Mouse (Mus musculus): ENCODE data around the gene Lmx1b. TPM values are rescaled to one million over a fixed set of nuclear protein-coding genes. Genes with fewer than 3 reads are reported as not detected.

The Lmx1b gene
- polyA plus RNA-seq, 1 experiment from 2014 or later, result 5.0 TPM

DNA sequence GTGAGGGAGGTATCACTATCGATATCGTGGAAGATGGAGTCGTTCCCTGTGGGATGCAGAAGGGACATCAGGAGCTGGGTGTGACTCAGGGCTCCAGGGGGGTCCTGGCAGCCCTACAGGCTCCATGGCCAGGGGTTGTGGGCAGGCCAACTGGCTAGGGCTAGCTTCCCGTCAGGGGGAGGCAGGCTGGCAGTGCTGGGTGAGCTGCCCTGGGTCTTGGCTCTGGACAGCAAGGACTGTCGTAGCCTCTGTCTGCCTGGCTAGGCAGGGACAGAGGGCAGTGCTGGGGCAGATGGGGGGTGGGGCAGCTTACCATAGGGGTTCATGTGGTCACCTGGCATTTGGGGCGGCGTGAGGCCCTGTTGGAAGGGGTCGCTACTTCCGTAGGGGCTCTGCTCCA, 75.6 kb downstream of the Lmx1b start:
- WGBS, result 85% methylated on average over 9 of the region's 9 CpGs
- no peak overlapping the region for H3K4me2 ChIP-seq (replicated peaks; ENCODE audit: low read depth, low read length)
- no peak overlapping the region for H3K9ac ChIP-seq (ENCODE audit: low read depth, low read length)
- H3K36me3 ChIP-seq (ENCODE audit: control insufficient read depth, insufficient read depth, low read length), result no peaks in the 10 kb centered on the region
- H3K27ac ChIP-seq (ENCODE audit: low read depth, low read length), result no peak overlapping the region
- peaks cover 5% of the 10 kb centered on the region; the same call in 1 of the 2 replicates for H3K27me3 ChIP-seq (ENCODE audit: control insufficient read depth, insufficient read depth, low read length)
- H3K4me1 ChIP-seq (replicated peaks; ENCODE audit: control insufficient read depth, insufficient read depth, low read length), result no peaks in the 10 kb centered on the region
- no peak overlapping the region for H3K4me3 ChIP-seq (ENCODE audit: low read depth, low read length)
- ATAC-seq (ENCODE audit: low FRiP score) (no peak), DNase-seq (ENCODE audit: low spot score) (no peak)
- H3K9me3 ChIP-seq (ENCODE audit: control insufficient read depth, low read length), result no peaks in the 10 kb centered on the region

DNA sequence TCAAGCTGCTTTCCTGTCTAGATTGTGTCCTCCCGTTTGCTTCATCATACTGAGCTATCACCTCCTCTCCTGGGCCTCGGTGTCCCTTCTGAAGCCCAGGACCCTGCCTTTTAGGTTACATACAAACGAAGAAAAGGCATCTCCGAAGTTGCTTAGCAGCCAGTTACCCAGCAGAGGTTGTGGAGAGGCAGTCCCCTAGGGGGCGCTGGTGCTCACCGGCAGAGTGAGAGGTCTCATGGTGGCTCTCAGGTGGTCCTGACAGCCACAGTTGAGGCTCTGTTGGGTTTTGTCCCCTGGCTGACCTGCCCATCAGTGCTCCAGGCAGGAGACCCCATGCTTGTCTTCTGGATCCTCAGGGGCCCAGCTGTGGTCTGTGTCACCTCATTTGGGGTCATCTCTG, 80.6 kb downstream of the Lmx1b start:
- no peaks in the 10 kb centered on the region; the same call in 1 of the 2 replicates for H3K27me3 ChIP-seq (ENCODE audit: control insufficient read depth, insufficient read depth, low read length)
- peak; percentile 16; the same call in 1 of the 2 replicates for ATAC-seq (ENCODE audit: low FRiP score)

DNA sequence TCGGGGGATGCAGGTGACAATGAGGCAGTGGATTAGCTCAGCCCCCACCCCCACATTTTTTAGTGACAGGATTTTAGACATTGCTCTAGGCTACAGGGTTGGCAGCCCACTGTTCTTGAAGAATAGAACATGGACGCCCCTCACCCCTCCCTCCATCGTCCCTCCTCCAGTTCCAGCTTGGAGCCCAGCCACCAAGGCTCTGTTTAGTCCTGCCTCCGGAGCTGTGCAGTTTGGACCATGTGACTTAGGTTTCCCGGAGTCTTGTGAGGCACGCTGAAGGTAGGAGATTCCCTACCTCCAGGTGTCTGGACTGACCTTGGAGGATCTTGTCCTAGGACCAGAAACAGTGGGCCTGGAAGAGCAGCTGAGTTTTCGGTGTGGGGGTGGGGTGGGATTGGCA, 81.0 kb downstream of the Lmx1b start:
- DNase-seq (ENCODE audit: low spot score) (no peak), ATAC-seq (ENCODE audit: low FRiP score) (no peak; the same call in 1 of the 2 replicates)
- no peaks in the 10 kb centered on the region for H3K36me3 ChIP-seq (ENCODE audit: control insufficient read depth, insufficient read depth, low read length)
- no peaks in the 10 kb centered on the region for H3K9me3 ChIP-seq (ENCODE audit: control insufficient read depth, low read length)
- no peak overlapping the region for H3K9ac ChIP-seq (ENCODE audit: low read depth, low read length)
- no peak overlapping the region for H3K4me2 ChIP-seq (replicated peaks; ENCODE audit: low read depth, low read length)
- H3K4me1 ChIP-seq (replicated peaks; ENCODE audit: control insufficient read depth, insufficient read depth, low read length), result 0 out of 2 replicates have a peak, but pooled peaks cover 2% of the 10 kb centered on the region
- H3K27me3 ChIP-seq (ENCODE audit: control insufficient read depth, insufficient read depth, low read length), result no peaks in the 10 kb centered on the region; the same call in 1 of the 2 replicates
- H3K27ac ChIP-seq (ENCODE audit: low read depth, low read length), result no peak overlapping the region
- 42% methylated on average over 7 of the region's 7 CpGs for WGBS
- H3K4me3 ChIP-seq (ENCODE audit: low read depth, low read length), result no peak overlapping the region

More for the DNA sequence above, 80.6 kb downstream of the Lmx1b start:
- no peak overlapping the region for H3K27ac ChIP-seq (ENCODE audit: low read depth, low read length)
- no peaks in the 10 kb centered on the region for H3K9me3 ChIP-seq (ENCODE audit: control insufficient read depth, low read length)
- H3K4me2 ChIP-seq (replicated peaks; ENCODE audit: low read depth, low read length), result no peak overlapping the region
- DNase-seq (ENCODE audit: low spot score), result peak; percentile 80
- H3K9ac ChIP-seq (ENCODE audit: low read depth, low read length), result no peak overlapping the region
- 0 out of 2 replicates have a peak, but pooled peaks cover 2% of the 10 kb centered on the region for H3K4me1 ChIP-seq (replicated peaks; ENCODE audit: control insufficient read depth, insufficient read depth, low read length)
- H3K4me3 ChIP-seq (ENCODE audit: low read depth, low read length), result no peak overlapping the region
- 7% methylated on average over 6 of the region's 6 CpGs for WGBS
- no peaks in the 10 kb centered on the region for H3K36me3 ChIP-seq (ENCODE audit: control insufficient read depth, insufficient read depth, low read length)

DNA sequence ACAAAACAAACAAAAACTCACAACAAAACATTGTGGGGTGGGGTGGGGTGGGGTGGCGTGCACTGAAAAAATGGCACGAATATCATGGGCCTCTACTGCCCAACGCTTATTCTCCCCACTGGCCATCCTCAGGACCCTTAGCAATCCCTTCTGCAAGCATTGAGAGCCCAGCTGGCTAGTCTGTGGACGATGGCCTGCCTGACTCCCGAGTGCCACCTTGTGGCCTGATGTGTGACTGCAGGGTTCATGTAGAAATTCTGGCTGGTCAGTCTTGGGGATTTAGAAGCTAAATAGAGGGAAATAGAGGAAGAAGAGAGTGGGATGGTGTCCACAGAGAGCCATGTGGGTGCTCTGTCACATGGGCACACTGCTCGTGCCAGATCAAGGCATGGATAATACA, 82.1 kb downstream of the Lmx1b start:
- 0 out of 2 replicates have a peak, but pooled peaks cover 2% of the 10 kb centered on the region for H3K4me1 ChIP-seq (replicated peaks; ENCODE audit: control insufficient read depth, insufficient read depth, low read length)
- H3K27ac ChIP-seq (ENCODE audit: low read depth, low read length), result no peak overlapping the region
- H3K4me3 ChIP-seq (ENCODE audit: low read depth, low read length), result no peak overlapping the region
- H3K9me3 ChIP-seq (ENCODE audit: control insufficient read depth, low read length), result no peaks in the 10 kb centered on the region
- no peak overlapping the region for H3K9ac ChIP-seq (ENCODE audit: low read depth, low read length)
- no peaks in the 10 kb centered on the region; the same call in 1 of the 2 replicates for H3K27me3 ChIP-seq (ENCODE audit: control insufficient read depth, insufficient read depth, low read length)
- DNase-seq (ENCODE audit: low spot score) (peak; percentile 88), ATAC-seq (ENCODE audit: low FRiP score) (0 out of 2 replicates have a peak, but pooled peaks have one; percentile 29)
- no peaks in the 10 kb centered on the region for H3K36me3 ChIP-seq (ENCODE audit: control insufficient read depth, insufficient read depth, low read length)
- 11% methylated on average over 6 of the region's 6 CpGs for WGBS
- no peak overlapping the region for H3K4me2 ChIP-seq (replicated peaks; ENCODE audit: low read depth, low read length)

DNA sequence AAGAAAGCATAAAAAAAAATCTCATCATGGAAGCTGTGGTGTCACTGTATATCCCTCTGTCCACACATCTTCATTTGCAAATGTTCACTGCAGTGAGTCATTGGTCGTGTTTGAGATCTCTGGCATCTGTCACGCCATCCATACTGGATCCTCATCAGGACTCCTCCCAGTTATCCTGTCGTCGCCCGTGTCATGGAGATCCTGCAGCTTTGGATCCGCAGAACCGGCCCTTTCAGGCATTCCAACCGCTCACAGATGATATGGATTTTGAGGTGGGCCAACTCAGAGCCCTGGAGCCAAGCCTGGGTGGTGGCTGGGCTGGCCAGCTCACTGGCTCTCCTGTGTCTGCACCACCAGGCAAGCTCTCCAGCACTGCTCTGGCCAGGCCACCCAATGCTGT, 84.7 kb downstream of the Lmx1b start:
- Histone ChIP-seq H3K4me2 (replicated peaks; ENCODE audit: low read depth, low read length) (no peak overlapping the region), H3K27ac (ENCODE audit: low read depth, low read length) (no peak overlapping the region), H3K4me1 (replicated peaks; ENCODE audit: control insufficient read depth, insufficient read depth, low read length) (0 out of 2 replicates have a peak, but pooled peaks cover 2% of the 10 kb centered on the region), H3K9me3 (ENCODE audit: control insufficient read depth, low read length) (no peaks in the 10 kb centered on the region), H3K4me3 (ENCODE audit: low read depth, low read length) (no peak overlapping the region), H3K36me3 (ENCODE audit: control insufficient read depth, insufficient read depth, low read length) (no peaks in the 10 kb centered on the region), H3K27me3 (ENCODE audit: control insufficient read depth, insufficient read depth, low read length) (no peaks in the 10 kb centered on the region; the same call in 1 of the 2 replicates), H3K9ac (ENCODE audit: low read depth, low read length) (no peak overlapping the region)
- 76% methylated on average over 8 of the region's 8 CpGs for WGBS
- DNase-seq (ENCODE audit: low spot score), result no peak
- no peak for ATAC-seq (ENCODE audit: low FRiP score)

DNA sequence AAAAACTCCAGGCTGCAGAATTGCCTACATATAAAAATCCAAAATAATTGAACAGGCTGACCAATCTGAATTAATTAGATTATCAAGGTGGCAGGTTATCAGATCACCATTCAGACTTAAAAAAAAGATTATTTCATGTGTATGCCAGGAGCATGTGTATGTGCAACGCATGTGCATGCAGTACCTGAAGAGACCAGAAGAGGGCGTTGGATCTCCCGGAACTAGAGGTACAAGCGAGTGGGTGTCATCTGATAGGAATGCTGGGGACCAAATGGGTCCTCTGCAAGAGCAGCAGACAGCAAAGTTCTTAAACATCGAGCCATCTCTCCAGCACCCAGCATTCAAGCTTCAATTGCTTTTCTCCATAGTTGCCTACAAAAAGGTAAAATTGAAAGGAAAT, 87.6 kb downstream of the Lmx1b start:
- Histone ChIP-seq H3K9me3 (ENCODE audit: control insufficient read depth, low read length) (no peaks in the 10 kb centered on the region), H3K4me1 (replicated peaks; ENCODE audit: control insufficient read depth, insufficient read depth, low read length) (no peaks in the 10 kb centered on the region), H3K36me3 (ENCODE audit: control insufficient read depth, insufficient read depth, low read length) (no peaks in the 10 kb centered on the region), H3K27me3 (ENCODE audit: control insufficient read depth, insufficient read depth, low read length) (no peaks in the 10 kb centered on the region), H3K4me2 (replicated peaks; ENCODE audit: low read depth, low read length) (no peak overlapping the region), H3K4me3 (ENCODE audit: low read depth, low read length) (no peak overlapping the region), H3K27ac (ENCODE audit: low read depth, low read length) (no peak overlapping the region), H3K9ac (ENCODE audit: low read depth, low read length) (no peak overlapping the region)
- 64% methylated on average over 5 of the region's 5 CpGs for WGBS
- no peak for ATAC-seq (ENCODE audit: low FRiP score)
- DNase-seq (ENCODE audit: low spot score), result no peak

DNA sequence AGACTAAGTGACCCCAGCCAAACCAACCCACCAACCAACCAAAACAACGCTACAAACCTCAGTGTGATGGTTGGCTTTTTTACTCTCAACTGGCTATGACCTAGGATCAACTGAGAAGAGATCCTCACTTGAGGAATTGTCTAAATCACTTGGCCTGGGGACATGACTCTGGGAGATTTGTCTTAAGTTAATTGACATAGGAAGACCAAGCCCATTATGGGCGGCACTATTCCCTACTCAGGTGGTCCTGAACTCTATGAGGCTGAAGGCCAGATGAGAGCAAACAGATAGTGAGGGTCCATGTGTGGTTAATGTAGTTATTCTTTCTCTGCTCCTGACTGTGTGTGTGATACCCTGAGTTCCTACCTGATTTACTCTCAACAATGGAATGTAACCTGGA, 92.7 kb downstream of the Lmx1b start:
- Histone ChIP-seq H3K9me3 (ENCODE audit: control insufficient read depth, low read length) (no peaks in the 10 kb centered on the region), H3K27me3 (ENCODE audit: control insufficient read depth, insufficient read depth, low read length) (peaks cover 22% of the 10 kb centered on the region)
- WGBS, result 97% methylated on average over 2 of the region's 2 CpGs

DNA sequence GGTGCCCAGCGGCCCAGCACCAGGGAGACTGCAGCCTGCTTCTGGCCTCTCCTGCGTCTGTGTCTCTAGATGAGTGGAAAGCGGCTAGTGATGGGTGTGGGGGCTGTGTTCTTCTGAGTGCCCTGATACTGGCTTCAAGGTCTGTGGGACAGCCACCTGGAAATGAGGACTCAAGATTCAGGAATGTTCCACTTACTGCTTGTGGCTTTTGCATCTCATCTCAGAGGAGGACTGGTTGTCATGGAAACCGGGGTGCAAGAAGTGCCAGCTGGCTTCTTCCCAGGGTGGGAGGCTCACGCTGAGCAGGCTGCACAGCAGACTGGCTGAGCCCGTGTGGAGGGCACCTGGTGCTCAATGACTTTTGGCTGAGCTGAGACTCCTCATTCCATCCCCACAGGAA, 93.4 kb downstream of the Lmx1b start:
- peak; percentile 69 for DNase-seq (ENCODE audit: low spot score)
- 25% methylated on average over 6 of the region's 6 CpGs for WGBS
- Histone ChIP-seq H3K4me1 (replicated peaks; ENCODE audit: control insufficient read depth, insufficient read depth, low read length) (peaks cover 10% of the 10 kb centered on the region), H3K27me3 (ENCODE audit: control insufficient read depth, insufficient read depth, low read length) (peaks cover 22% of the 10 kb centered on the region), H3K9ac (ENCODE audit: low read depth, low read length) (no peak overlapping the region), H3K4me2 (replicated peaks; ENCODE audit: low read depth, low read length) (no peak overlapping the region), H3K9me3 (ENCODE audit: control insufficient read depth, low read length) (no peaks in the 10 kb centered on the region), H3K4me3 (ENCODE audit: low read depth, low read length) (no peak overlapping the region), H3K36me3 (ENCODE audit: control insufficient read depth, insufficient read depth, low read length) (no peaks in the 10 kb centered on the region), H3K27ac (ENCODE audit: low read depth, low read length) (no peak overlapping the region)
- ATAC-seq (ENCODE audit: low FRiP score), result no peak

More for the DNA sequence above, 92.7 kb downstream of the Lmx1b start:
- no peak overlapping the region for H3K4me3 ChIP-seq (ENCODE audit: low read depth, low read length)
- no peak for DNase-seq (ENCODE audit: low spot score)
- peaks cover 10% of the 10 kb centered on the region for H3K4me1 ChIP-seq (replicated peaks; ENCODE audit: control insufficient read depth, insufficient read depth, low read length)
- H3K36me3 ChIP-seq (ENCODE audit: control insufficient read depth, insufficient read depth, low read length), result no peaks in the 10 kb centered on the region
- H3K4me2 ChIP-seq (replicated peaks; ENCODE audit: low read depth, low read length), result no peak overlapping the region
- no peak overlapping the region for H3K9ac ChIP-seq (ENCODE audit: low read depth, low read length)
- H3K27ac ChIP-seq (ENCODE audit: low read depth, low read length), result no peak overlapping the region
- no peak for ATAC-seq (ENCODE audit: low FRiP score)

DNA sequence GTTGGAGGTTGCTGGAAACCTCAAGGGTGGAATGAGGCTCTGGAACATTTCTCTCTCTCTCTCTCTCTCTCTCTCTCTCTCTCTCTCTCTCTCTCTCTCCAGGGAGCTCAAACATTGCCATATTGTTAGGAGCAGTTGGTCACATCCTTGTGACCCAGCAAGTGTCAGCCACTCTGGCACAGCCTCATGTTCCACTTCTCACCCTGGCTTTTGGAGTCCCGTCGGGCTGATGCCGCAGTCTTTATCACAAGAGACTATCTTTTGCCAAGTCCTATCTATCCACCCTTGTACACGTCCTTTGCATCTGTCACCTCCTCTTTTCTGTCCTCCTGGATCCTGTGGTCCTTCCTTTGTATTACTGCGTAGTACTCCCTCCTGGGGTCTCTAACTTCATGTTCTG, 94.3 kb downstream of the Lmx1b start:
- ATAC-seq (ENCODE audit: low FRiP score) (no peak), DNase-seq (ENCODE audit: low spot score) (no peak)
- no peak overlapping the region for H3K4me3 ChIP-seq (ENCODE audit: low read depth, low read length)
- H3K9ac ChIP-seq (ENCODE audit: low read depth, low read length), result no peak overlapping the region
- peaks cover 22% of the 10 kb centered on the region for H3K27me3 ChIP-seq (ENCODE audit: control insufficient read depth, insufficient read depth, low read length)
- no peaks in the 10 kb centered on the region for H3K9me3 ChIP-seq (ENCODE audit: control insufficient read depth, low read length)
- 88% methylated on average over 5 of the region's 5 CpGs for WGBS
- H3K4me1 ChIP-seq (replicated peaks; ENCODE audit: control insufficient read depth, insufficient read depth, low read length), result peaks cover 10% of the 10 kb centered on the region
- no peak overlapping the region for H3K27ac ChIP-seq (ENCODE audit: low read depth, low read length)
- H3K4me2 ChIP-seq (replicated peaks; ENCODE audit: low read depth, low read length), result no peak overlapping the region
- H3K36me3 ChIP-seq (ENCODE audit: control insufficient read depth, insufficient read depth, low read length), result no peaks in the 10 kb centered on the region

Data from hindbrain, embryonic 11.5 days (tissue).